Mouse (Mus musculus): ENCODE measurements at regions not wholly inside any gene's neighbourhood (a gene's known extent, or its start where the extent isn't known, plus 50 kb on each side); places are given as distances from the start of the nearest gene placed in this dataset.

- TF ChIP-seq CTCF (IDR thresholded peaks at IDR 0.05; ENCODE audit: borderline replicate concordance, control insufficient read depth, extremely low read depth, insufficient read depth, low read length, poor library complexity) (no peak), POLR2A (IDR thresholded peaks at IDR 0.05; ENCODE audit: control insufficient read depth, extremely low read depth, insufficient read depth, low read length, poor library complexity) (no peak)
These were observed 101.2 kb downstream of the 4931417E11Rik start for GRCm38 (mm10) chr6:73368047-73368835.
